Mouse (Mus musculus) heart, adult 2 months (tissue): ENCODE results near the gene Dglucy. TPM values are rescaled to one million over a fixed set of nuclear protein-coding genes. Genes with fewer than 3 reads are reported as not detected.
A peak's percentile ranks its signal among the peaks of the same experiment; 100 is the strongest.

Experiments
- DNase-seq, 2 experiments: peaks; one replicate each; pipeline ENCODE4 v3.0.0; 2021
- H3K27ac ChIP-seq: fragments of 200-600 bp; 2 replicates; pipeline ENCODE4 v1.8.1; 2022
- H3K27me3 ChIP-seq: fragments of 200-500 bp; 2 replicates; pipeline ENCODE4 v1.6.1; 2012; ENCODE audit warnings: mild to moderate bottlenecking, low read length, inconsistent platforms, mixed read lengths; ENCODE audit not compliant: control insufficient read depth, insufficient read depth
- H3K36me3 ChIP-seq: fragments of 200-500 bp; 2 replicates; pipeline ENCODE4 v1.6.1; 2012; ENCODE audit warnings: low read length, inconsistent platforms; ENCODE audit not compliant: control insufficient read depth, insufficient read depth
- H3K4me1 ChIP-seq: fragments of 200-500 bp; 2 replicates; pipeline ENCODE4 v1.6.1; 2011; ENCODE audit warnings: low read length; ENCODE audit not compliant: control insufficient read depth, insufficient read depth
- H3K4me3 ChIP-seq: fragments of 200-600 bp; 2 replicates; pipeline ENCODE4 v1.8.1; 2022
- H3K79me2 ChIP-seq: fragments of 200-500 bp; replicated peaks from 2 replicates; pipeline ENCODE4 v1.6.1; 2012; ENCODE audit warnings: mild to moderate bottlenecking, inconsistent platforms, low read length, moderate library complexity, mixed read lengths; ENCODE audit not compliant: control insufficient read depth, insufficient read depth
- H3K9ac ChIP-seq: fragments of 200-500 bp; 2 replicates; pipeline ENCODE4 v1.6.1; 2012; ENCODE audit warnings: low read depth, mild to moderate bottlenecking, control low read depth, inconsistent platforms, low read length, mixed read lengths
- CTCF ChIP-seq: fragments of 200-600 bp; IDR thresholded peaks from 2 replicates; pipeline ENCODE4 v1.8.1; 2022; ENCODE audit warnings: antibody characterized with exemption, mild to moderate bottlenecking, moderate library complexity
- EP300 ChIP-seq: fragments of 200-500 bp; IDR thresholded peaks from 2 replicates; pipeline ENCODE4 v1.6.1; 2011; ENCODE audit warnings: low read depth, low read length, control low read depth; ENCODE audit not compliant: insufficient read depth
- POLR2A ChIP-seq: fragments of 200-500 bp; IDR thresholded peaks from 2 replicates; pipeline ENCODE4 v1.6.1; 2011; ENCODE audit warnings: mild to moderate bottlenecking, low read depth, low read length, control low read depth; ENCODE audit not compliant: insufficient read depth
- whole genome bisulfite sequencing: fragments of 180-500 bp; shearing (Covaris S2); methylation state at CpG from one replicate; pipeline ENCODE4 v1.1.7; 2018; 5-methylcytosine and 5-hydroxymethylcytosine counted together
- intact Hi-C: fragments of 180-260 bp; cut with DNase I; formaldehyde crosslinking; loops from one replicate; pipeline ENCODE4 v1.15.1; 2025
- polyA plus RNA-seq: library from polyadenylated mRNA; depleted of rRNA; stranded (reverse); fragments of >200 nt; gene quantifications from 2 replicates; pipeline ENCODE4 v1.2.3, GENCODE M21; 2012
- total RNA-seq, 2 experiments: library from RNA; stranded (reverse); gene quantifications; 2 replicates each; pipeline ENCODE4 v1.2.3; 2021

The Dglucy gene
- total and polyA plus RNA-seq, 3 experiments: 36.8 to 64.0 (median 60.9) TPM

DNA sequence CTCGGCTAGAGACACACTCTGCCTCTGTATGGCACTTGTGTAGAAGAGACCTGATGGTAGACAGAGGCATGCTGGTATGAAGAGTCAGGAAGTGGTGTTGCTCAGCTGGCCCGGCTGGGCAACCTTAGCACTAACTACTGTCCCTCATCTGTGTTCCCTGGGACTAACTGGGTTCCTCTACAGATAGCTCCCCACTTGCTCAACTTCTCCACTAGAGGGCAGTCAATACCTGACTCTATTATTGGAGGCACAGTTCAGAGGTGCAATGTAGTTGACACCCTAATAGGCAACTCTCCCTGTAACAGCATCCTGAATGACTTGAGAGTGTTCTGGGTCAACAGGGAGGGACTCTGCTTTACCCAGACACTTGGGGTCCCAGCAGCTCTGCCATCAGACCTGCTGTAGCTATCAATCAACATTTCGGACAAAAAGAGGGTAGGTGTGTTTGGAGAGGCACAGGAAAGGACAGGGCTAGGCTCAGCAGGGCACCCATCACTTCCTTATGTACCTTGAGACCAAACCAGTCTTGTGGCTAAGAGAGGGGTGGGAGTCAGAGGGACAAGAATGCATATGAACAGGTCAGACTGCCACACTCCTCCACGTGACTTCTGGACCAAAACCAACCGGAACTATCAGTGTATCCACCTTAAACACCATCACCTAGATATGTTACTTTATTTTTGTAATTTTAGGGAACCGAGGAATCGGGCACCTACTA lies 70.7 kb downstream of the Dglucy start:
- H3K27me3 ChIP-seq: no peaks in the 10 kb centered on the region
- no peak overlapping the region for H3K27ac ChIP-seq
- DNase-seq: peak; percentile 29 to 39
- no peaks in the 10 kb centered on the region for H3K79me2 ChIP-seq
- H3K4me1 ChIP-seq: no peaks in the 10 kb centered on the region
- no peak overlapping the region for H3K4me3 ChIP-seq
- intact Hi-C loops: loop anchor here (1.0 to 10.0 kb wide), 3 partner anchors 77 to 245 kb away; no protein-coding TSS in a partner anchor
- no peaks in the 10 kb centered on the region for H3K36me3 ChIP-seq
- TF ChIP-seq CTCF (no peak; the same call in 1 of the 2 replicates), EP300 (0 out of 2 replicates have a peak, but pooled peaks have one; percentile 12), POLR2A (no peak)
- H3K9ac ChIP-seq: no peak overlapping the region
- 79% methylated on average over 7 of the region's 7 CpGs for WGBS

DNA sequence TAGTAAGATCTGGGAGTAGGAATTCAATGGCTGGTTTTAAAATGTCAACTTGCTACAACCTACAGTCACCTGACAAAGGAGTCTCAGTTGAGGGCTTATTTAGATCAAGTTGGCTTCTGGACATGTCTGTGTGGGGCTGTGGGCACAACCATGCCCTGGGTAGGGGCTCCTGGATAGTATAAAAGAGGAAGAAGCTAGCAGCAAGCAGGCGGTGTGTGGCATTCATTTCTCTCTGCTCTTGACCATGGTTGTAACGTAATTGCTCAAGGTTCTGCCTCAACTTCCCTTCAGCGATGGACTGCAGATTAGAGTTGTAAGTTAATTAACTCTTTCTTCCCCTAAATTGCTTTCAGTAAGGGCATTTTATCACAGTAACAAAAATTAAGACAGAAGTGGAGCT lies 73.5 kb downstream of the Dglucy start:
- no peaks in the 10 kb centered on the region for H3K27me3 ChIP-seq
- H3K4me1 ChIP-seq: no peaks in the 10 kb centered on the region
- H3K36me3 ChIP-seq: no peaks in the 10 kb centered on the region
- no peak overlapping the region for H3K4me3 ChIP-seq
- no peaks in the 10 kb centered on the region for H3K79me2 ChIP-seq
- H3K27ac ChIP-seq: no peak overlapping the region
- 88% methylated on average over 3 of the region's 3 CpGs for WGBS
- intact Hi-C loops: loop anchor here (10.0 kb wide), 1 partner anchor 182 kb away; no protein-coding TSS in a partner anchor
- no peak overlapping the region for H3K9ac ChIP-seq
- TF ChIP-seq CTCF: no peak
- no peak for DNase-seq

DNA sequence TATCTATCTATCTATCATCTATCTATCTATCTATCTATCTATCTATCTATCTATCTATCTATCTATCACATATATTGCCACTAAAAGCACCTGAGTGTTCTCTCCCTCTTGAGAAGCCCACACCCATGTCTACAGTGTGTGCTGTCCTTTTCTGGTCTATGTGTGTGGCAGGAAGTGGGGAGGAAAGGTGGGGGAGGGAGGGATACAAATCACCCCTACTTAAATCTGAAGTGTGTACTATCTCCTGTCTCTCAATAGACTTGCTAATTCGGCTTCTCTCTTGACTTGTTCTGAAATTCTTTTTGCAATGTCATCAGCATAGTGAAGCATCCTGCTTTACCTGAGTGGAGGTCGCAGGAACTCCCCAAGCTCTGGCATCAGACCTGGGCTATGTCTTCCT lies 77.5 kb downstream of the Dglucy start:
- Histone ChIP-seq H3K9ac (no peak overlapping the region), H3K79me2 (no peaks in the 10 kb centered on the region), H3K27me3 (no peaks in the 10 kb centered on the region), H3K36me3 (no peaks in the 10 kb centered on the region), H3K4me3 (no peak overlapping the region), H3K4me1 (no peaks in the 10 kb centered on the region), H3K27ac (no peak overlapping the region)
- 66% methylated on average over 2 of the region's 2 CpGs for WGBS
- no peak for DNase-seq
- TF ChIP-seq EP300 (no peak), CTCF (no peak), POLR2A (no peak)
- intact Hi-C loops: loop anchor here (10.0 kb wide), 1 partner anchor 178 kb away; no protein-coding TSS in a partner anchor

DNA sequence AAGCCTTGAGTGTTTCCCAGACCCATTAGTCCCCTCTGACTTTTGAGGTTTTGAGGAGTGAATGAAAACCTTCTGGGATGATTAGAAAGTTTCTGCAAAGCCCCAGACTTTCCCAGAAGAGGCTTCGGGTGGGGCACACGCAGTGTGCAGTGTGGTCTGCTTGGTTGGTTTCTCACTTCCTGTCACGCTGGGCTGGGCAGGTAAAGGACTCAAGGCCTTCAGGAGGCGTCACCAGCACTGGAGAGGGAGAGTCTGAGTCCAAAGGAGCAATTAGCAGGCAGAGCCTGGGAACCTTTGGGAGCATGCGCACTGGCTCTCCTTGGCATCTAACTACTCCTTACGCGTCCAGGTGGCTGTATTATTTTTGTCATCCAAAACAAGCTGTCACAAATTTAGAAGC lies 78.9 kb downstream of the Dglucy start:
- DNase-seq: no peak
- Histone ChIP-seq H3K79me2 (no peaks in the 10 kb centered on the region), H3K4me1 (no peaks in the 10 kb centered on the region), H3K9ac (no peak overlapping the region), H3K27ac (no peak overlapping the region), H3K4me3 (no peak overlapping the region), H3K36me3 (no peaks in the 10 kb centered on the region), H3K27me3 (no peaks in the 10 kb centered on the region)
- 81% methylated on average over 7 of the region's 7 CpGs for WGBS
- no peak for TF ChIP-seq EP300
- no peak for TF ChIP-seq POLR2A
- TF ChIP-seq CTCF: no peak
- intact Hi-C loops: loop anchor here (10.0 kb wide), 1 partner anchor 177 kb away; no protein-coding TSS in a partner anchor

DNA sequence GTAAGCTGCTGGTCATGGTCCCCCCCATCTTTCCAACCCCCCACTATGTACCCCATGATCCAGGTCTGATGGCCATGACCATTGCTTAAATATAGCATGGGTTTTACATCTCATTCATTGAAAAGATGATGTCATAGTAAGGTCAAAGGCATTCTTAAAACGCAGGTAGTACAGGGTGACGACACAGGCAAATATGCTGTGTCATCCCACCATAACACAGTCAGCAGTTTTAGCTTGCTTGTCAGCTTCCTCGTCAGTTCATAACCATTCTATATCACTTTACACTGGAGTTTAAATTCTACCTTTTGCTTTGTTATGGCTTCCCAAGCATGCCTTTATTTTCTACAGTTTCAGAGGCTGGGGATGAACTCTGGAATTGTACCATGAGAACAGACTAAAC lies 83.4 kb downstream of the Dglucy start:
- Histone ChIP-seq H3K27ac (no peak overlapping the region), H3K9ac (no peak overlapping the region), H3K36me3 (no peaks in the 10 kb centered on the region), H3K4me3 (no peak overlapping the region), H3K4me1 (no peaks in the 10 kb centered on the region), H3K79me2 (no peaks in the 10 kb centered on the region), H3K27me3 (no peaks in the 10 kb centered on the region)
- TF ChIP-seq CTCF (no peak), POLR2A (no peak), EP300 (no peak)
- 84% methylated on average over 3 of the region's 3 CpGs for WGBS
- DNase-seq: no peak
- intact Hi-C loops: loop anchor here (10.0 kb wide), 1 partner anchor 1043 kb away; no protein-coding TSS in a partner anchor

DNA sequence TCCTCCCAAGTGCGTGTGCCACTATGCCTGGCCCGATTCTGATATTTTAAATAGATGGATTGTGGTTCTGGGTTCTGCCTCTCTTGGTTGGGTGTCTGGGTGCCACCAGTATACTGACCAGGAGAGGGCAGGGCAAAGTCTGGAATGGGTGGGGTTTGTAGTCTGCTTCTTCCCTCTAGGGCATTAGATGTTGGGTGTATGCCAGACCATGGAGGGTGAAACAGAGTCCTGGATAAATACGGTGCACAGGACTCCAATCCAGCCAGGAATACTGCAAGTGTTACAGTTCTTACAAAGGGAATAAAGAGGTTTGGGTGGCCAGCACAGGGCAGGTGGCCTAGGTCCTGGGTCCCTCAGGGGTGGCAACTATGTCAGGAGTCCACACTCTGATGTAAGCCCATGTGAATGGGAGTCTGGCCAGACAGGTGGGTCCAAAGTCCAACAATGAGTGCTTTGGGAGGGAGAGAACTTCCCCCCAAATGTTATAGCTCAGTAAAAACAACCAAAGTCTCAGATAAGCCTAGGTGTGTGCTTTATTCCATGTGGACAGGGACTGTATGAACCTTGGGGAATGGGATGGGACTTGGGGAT lies 84.1 kb downstream of the Dglucy start:
- Histone ChIP-seq H3K79me2 (no peaks in the 10 kb centered on the region), H3K4me3 (no peak overlapping the region), H3K27ac (no peak overlapping the region), H3K36me3 (no peaks in the 10 kb centered on the region), H3K4me1 (no peaks in the 10 kb centered on the region), H3K27me3 (no peaks in the 10 kb centered on the region), H3K9ac (no peak overlapping the region)
- intact Hi-C loops: loop anchor here (10.0 kb wide), 1 partner anchor 1042 kb away; no protein-coding TSS in a partner anchor
- WGBS: 80% methylated on average over 3 of the region's 3 CpGs
- TF ChIP-seq POLR2A: no peak
- TF ChIP-seq CTCF: no peak
- no peak for TF ChIP-seq EP300
- DNase-seq: no peak
